Mouse (Mus musculus): Measurements from ENCODE around the gene Gm17581. TPM values are rescaled to one million over a fixed set of nuclear protein-coding genes. Genes with fewer than 3 reads are reported as not detected.
A peak's percentile ranks its signal among the peaks of the same experiment; 100 is the strongest.

Gene Gm17581
- polyA plus RNA-seq, 1 experiment from 2014 or later, result not detected

- Histone ChIP-seq H3K9me3 (ENCODE audit: low read depth, low read length) (no peaks in the 10 kb centered on the region), H3K9ac (no peak overlapping the region), H3K36me3 (ENCODE audit: insufficient read depth) (no peaks in the 10 kb centered on the region), H3K4me1 (ENCODE audit: insufficient read depth) (no peaks in the 10 kb centered on the region), H3K4me3 (ENCODE audit: low read depth, low read length) (peak overlapping the region; percentile 37), H3K27me3 (ENCODE audit: insufficient read depth, low read length) (peaks cover 42% of the 10 kb centered on the region), H3K27ac (ENCODE audit: low read depth) (no peak overlapping the region), H3K4me2 (peak overlapping the region; percentile 96)
- WGBS, result 2% methylated on average over 44 of the region's 44 CpGs
- DNase-seq (peak; percentile 82), ATAC-seq (ENCODE audit: insufficient read depth) (peak; percentile 85)
- no peak for TF ChIP-seq CTCF (IDR thresholded peaks at IDR 0.05; ENCODE audit: low read depth)
Measured at GRCm38 (mm10) chr2:155775685-155776263, 40.1 kb upstream of the Gm17581 start.

- Histone ChIP-seq H3K36me3 (ENCODE audit: insufficient read depth) (no peaks in the 10 kb centered on the region), H3K9ac (peak within 1 kb of the TSS; percentile 9; the same call in 1 of the 2 replicates), H3K27me3 (ENCODE audit: insufficient read depth, low read length) (peaks cover 42% of the 10 kb centered on the region), H3K9me3 (ENCODE audit: low read depth, low read length) (no peaks in the 10 kb centered on the region), H3K4me2 (peak within 1 kb of the TSS; percentile 96), H3K4me3 (ENCODE audit: low read depth, low read length) (peak within 1 kb of the TSS; percentile 37), H3K4me1 (ENCODE audit: insufficient read depth) (no peaks in the 10 kb centered on the region), H3K27ac (ENCODE audit: low read depth) (no peak within 1 kb of the TSS)
- DNase-seq (no peak), ATAC-seq (ENCODE audit: insufficient read depth) (peak; percentile 68)
- TF ChIP-seq CTCF (IDR thresholded peaks at IDR 0.05; ENCODE audit: low read depth), result no peak
- WGBS, result 2% methylated on average over 74 of the region's 100 CpGs
Measured at GRCm38 (mm10) chr2:155774927-155775684, 39.4 kb upstream of the Gm17581 start, which contains the start of gene Mmp24. Gene Mmp24, plus strand, starts transcription at chr2:155775342.

GRCm38 (mm10) chr2:155774261-155774926 lies 38.7 kb upstream of the Gm17581 start:
- no peak overlapping the region for H3K27ac ChIP-seq (ENCODE audit: low read depth)
- peak overlapping the region; percentile 96 for H3K4me2 ChIP-seq
- H3K9me3 ChIP-seq (ENCODE audit: low read depth, low read length), result no peaks in the 10 kb centered on the region
- peaks cover 42% of the 10 kb centered on the region for H3K27me3 ChIP-seq (ENCODE audit: insufficient read depth, low read length)
- ATAC-seq (ENCODE audit: insufficient read depth) (no peak), DNase-seq (no peak)
- H3K9ac ChIP-seq, result no peak overlapping the region
- 53% methylated on average over 11 of the region's 11 CpGs for WGBS
- no peaks in the 10 kb centered on the region for H3K4me1 ChIP-seq (ENCODE audit: insufficient read depth)
- H3K36me3 ChIP-seq (ENCODE audit: insufficient read depth), result no peaks in the 10 kb centered on the region
- H3K4me3 ChIP-seq (ENCODE audit: low read depth, low read length), result peak overlapping the region; percentile 32; the same call in 1 of the 2 replicates
- no peak for TF ChIP-seq CTCF (IDR thresholded peaks at IDR 0.05; ENCODE audit: low read depth)

- no peak for TF ChIP-seq CTCF (IDR thresholded peaks at IDR 0.05; ENCODE audit: low read depth)
- 41% methylated on average over 4 of the region's 4 CpGs for WGBS
- ATAC-seq (ENCODE audit: insufficient read depth), result no peak
- Histone ChIP-seq H3K9me3 (ENCODE audit: low read depth, low read length) (no peaks in the 10 kb centered on the region), H3K4me3 (ENCODE audit: low read depth, low read length) (no peak overlapping the region), H3K9ac (no peak overlapping the region), H3K4me2 (no peak overlapping the region), H3K27ac (ENCODE audit: low read depth) (no peak overlapping the region), H3K4me1 (ENCODE audit: insufficient read depth) (no peaks in the 10 kb centered on the region), H3K36me3 (ENCODE audit: insufficient read depth) (no peaks in the 10 kb centered on the region), H3K27me3 (ENCODE audit: insufficient read depth, low read length) (peaks cover 42% of the 10 kb centered on the region)
- DNase-seq, result no peak
Measured at GRCm38 (mm10) chr2:155773664-155774063, 38.0 kb upstream of the Gm17581 start.

GRCm38 (mm10) chr2:155764679-155765418 lies 29.2 kb upstream of the Gm17581 start:
- Histone ChIP-seq H3K36me3 (ENCODE audit: insufficient read depth) (no peaks in the 10 kb centered on the region), H3K4me1 (ENCODE audit: insufficient read depth) (no peaks in the 10 kb centered on the region), H3K27me3 (ENCODE audit: insufficient read depth, low read length) (no peaks in the 10 kb centered on the region; the same call in 1 of the 2 replicates), H3K4me3 (ENCODE audit: low read depth, low read length) (no peak overlapping the region), H3K9ac (no peak overlapping the region), H3K27ac (ENCODE audit: low read depth) (no peak overlapping the region), H3K4me2 (no peak overlapping the region), H3K9me3 (ENCODE audit: low read depth, low read length) (no peaks in the 10 kb centered on the region)
- DNase-seq, result peak; percentile 89
- 37% methylated on average over 13 of the region's 13 CpGs for WGBS
- ATAC-seq (ENCODE audit: insufficient read depth), result peak; percentile 56; the same call in 1 of the 2 replicates
- peak; percentile 81 for TF ChIP-seq CTCF (IDR thresholded peaks at IDR 0.05; ENCODE audit: low read depth)

- Histone ChIP-seq H3K9me3 (ENCODE audit: low read depth, low read length) (no peaks in the 10 kb centered on the region), H3K4me1 (ENCODE audit: insufficient read depth) (no peaks in the 10 kb centered on the region), H3K4me2 (no peak overlapping the region), H3K4me3 (ENCODE audit: low read depth, low read length) (no peak overlapping the region), H3K27ac (ENCODE audit: low read depth) (no peak overlapping the region), H3K9ac (no peak overlapping the region), H3K27me3 (ENCODE audit: insufficient read depth, low read length) (no peaks in the 10 kb centered on the region), H3K36me3 (ENCODE audit: insufficient read depth) (no peaks in the 10 kb centered on the region)
- no peak for ATAC-seq (ENCODE audit: insufficient read depth)
- TF ChIP-seq CTCF (IDR thresholded peaks at IDR 0.05; ENCODE audit: low read depth), result peak; percentile 51; the same call in 1 of the 2 replicates
- WGBS, result 61% methylated on average over 14 of the region's 14 CpGs
- no peak for DNase-seq
Measured at GRCm38 (mm10) chr2:155756855-155757566, 21.3 kb upstream of the Gm17581 start.
